Mouse (Mus musculus) skeletal muscle tissue, postnatal 0 days (tissue): ENCODE measurements around the gene Nfam1. TPM values are rescaled to one million over a fixed set of nuclear protein-coding genes. Genes with fewer than 3 reads are reported as not detected.

ENCODE experiments used
- microRNA-seq, 2 experiments: library from miRNA; unstranded; fragments of <30 nt; microRNA quantifications; one replicate each; pipeline ENCODE4; 2016
- polyA plus RNA-seq: library from polyadenylated mRNA; unstranded; fragments of >200 nt; fragmentation: Nextera tagmentation; extraction: Ambion mirVana; gene quantifications from 2 replicates; pipeline ENCODE4 v1.2.1, GENCODE M21; 2015

Gene Nfam1
- 2.4 and 3.1 TPM in 2 replicates for polyA plus RNA-seq

GRCm38 (mm10) chr15:83032981-83033541 lies at the start of gene Nfam1:
Gene Nfam1, minus strand, starts transcription at chr15:83033306.

GRCm38 (mm10) chr15:82987732-82988112 lies 45.4 kb downstream of the Nfam1 start, which contains the start of gene Tcf20:
Gene Tcf20, minus strand, starts transcription at chr15:82987872.

Small RNA genes lying within 50 kb of the gene (microRNA-seq; reads per million reads assigned to microRNA genes)
- gene Mir3080: 1.9 to 2.3 reads per million in 2 experiments

Other genes starting within 250 kb of the Nfam1 start
- gene Cyp2d26, start 239.0 kb downstream of the Nfam1 start, polyA plus RNA-seq: 0.17 and 0.36 TPM in 2 replicates
- gene Tcf20, start 45.4 kb downstream of the Nfam1 start, polyA plus RNA-seq: 2.3 and 2.7 TPM in 2 replicates
- gene Serhl, start 56.2 kb upstream of the Nfam1 start, polyA plus RNA-seq: 43.1 and 49.8 TPM in 2 replicates
- gene Rrp7a, start 89.5 kb upstream of the Nfam1 start, polyA plus RNA-seq: 31.1 and 32.3 TPM in 2 replicates
- gene Poldip3, start 116.1 kb upstream of the Nfam1 start, polyA plus RNA-seq: 42.4 and 44.8 TPM in 2 replicates
- gene Cyb5r3, start 139.3 kb upstream of the Nfam1 start, polyA plus RNA-seq: 140 and 153 TPM in 2 replicates
- gene A4galt, start 218.5 kb upstream of the Nfam1 start, polyA plus RNA-seq: 5.2 and 5.5 TPM in 2 replicates